Mouse (Mus musculus): ENCODE measurements around the gene Tceanc. TPM values are rescaled to one million over a fixed set of nuclear protein-coding genes. Genes with fewer than 3 reads are reported as not detected.

Tceanc gene
- total and polyA plus RNA-seq, 2 experiments = 0.34 to 1.6 TPM

DNA sequence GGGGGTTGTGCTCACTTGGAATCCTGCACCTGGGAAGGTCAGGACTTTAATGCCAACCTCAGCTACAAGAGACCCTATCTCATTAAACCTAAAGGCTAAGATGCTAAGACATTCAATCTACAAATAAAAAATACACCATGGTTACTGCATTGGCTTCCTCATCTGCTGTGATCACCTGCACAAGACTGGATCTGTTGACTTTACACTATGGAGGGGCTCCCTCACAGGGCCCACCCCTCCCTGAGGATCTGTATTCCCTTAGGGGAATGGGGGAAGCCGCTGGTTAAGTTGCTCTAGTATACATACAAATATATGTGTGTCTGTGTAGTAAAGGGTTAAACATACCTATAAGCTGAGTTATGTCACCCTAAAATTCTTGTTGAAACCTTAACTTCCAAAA, 62.8 kb downstream of the Tceanc start:
- Histone ChIP-seq H3K27me3 (ENCODE audit: control insufficient read depth, insufficient read depth, low read length) (no peaks in the 10 kb centered on the region), H3K79me2 (ENCODE audit: control insufficient read depth, insufficient read depth, low read length) (no peaks in the 10 kb centered on the region; the same call in 1 of the 2 replicates), H3K4me1 (ENCODE audit: control insufficient read depth, insufficient read depth, low read length) (no peaks in the 10 kb centered on the region), H3K4me3 (ENCODE audit: insufficient read depth, low read depth, low read length) (no peak overlapping the region), H3K9ac (ENCODE audit: low read depth, low read length) (no peak overlapping the region), H3K27ac (replicated peaks; ENCODE audit: insufficient read depth, low read depth, low read length) (no peak overlapping the region), H3K36me3 (ENCODE audit: control insufficient read depth, insufficient read depth, low read length) (peaks cover 8% of the 10 kb centered on the region; the same call in 1 of the 2 replicates)
- TF ChIP-seq POLR2A (IDR thresholded peaks at IDR 0.05; ENCODE audit: extremely low read depth, insufficient read depth, low read length) = no peak
- no peak for TF ChIP-seq CTCF (IDR thresholded peaks at IDR 0.05; ENCODE audit: low read depth, low read length)
- WGBS = 100% methylated on average over 1 of the region's 1 CpGs
- DNase-seq (ENCODE audit: extremely low read depth, low read depth, low spot score) = no peak

DNA sequence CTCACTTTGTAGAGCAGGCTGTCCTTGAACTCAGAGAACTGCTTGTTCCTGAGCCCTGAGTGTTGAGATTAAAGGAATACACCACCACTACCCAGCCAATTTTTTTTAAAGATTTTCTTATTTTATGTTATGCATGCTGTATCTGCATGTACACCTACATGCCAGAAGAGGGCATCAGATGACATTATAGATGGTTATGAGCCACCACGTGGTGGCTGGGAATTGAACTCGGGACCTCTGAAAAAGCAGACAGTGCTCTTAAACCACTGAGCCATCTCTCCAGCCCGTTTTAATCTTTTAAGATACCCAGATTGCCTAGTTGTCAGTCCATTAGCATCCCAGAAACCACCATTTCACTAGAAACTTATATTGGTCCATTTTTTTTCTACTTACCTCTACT, 64.0 kb downstream of the Tceanc start:
- Histone ChIP-seq H3K27ac (replicated peaks; ENCODE audit: insufficient read depth, low read depth, low read length) (no peak overlapping the region), H3K27me3 (ENCODE audit: control insufficient read depth, insufficient read depth, low read length) (no peaks in the 10 kb centered on the region), H3K9ac (ENCODE audit: low read depth, low read length) (no peak overlapping the region), H3K4me3 (ENCODE audit: insufficient read depth, low read depth, low read length) (no peak overlapping the region), H3K4me1 (ENCODE audit: control insufficient read depth, insufficient read depth, low read length) (no peaks in the 10 kb centered on the region), H3K36me3 (ENCODE audit: control insufficient read depth, insufficient read depth, low read length) (peaks cover 8% of the 10 kb centered on the region; the same call in 1 of the 2 replicates), H3K79me2 (ENCODE audit: control insufficient read depth, insufficient read depth, low read length) (no peaks in the 10 kb centered on the region)
- TF ChIP-seq CTCF (IDR thresholded peaks at IDR 0.05; ENCODE audit: low read depth, low read length) (no peak), POLR2A (IDR thresholded peaks at IDR 0.05; ENCODE audit: extremely low read depth, insufficient read depth, low read length) (no peak)
- DNase-seq (ENCODE audit: extremely low read depth, low read depth, low spot score) = no peak
- WGBS = 89% methylated on average over 3 of the region's 3 CpGs

GRCm38 (mm10) chrX:166453532-166453931, 64.8 kb downstream of the Tceanc start:
- H3K27me3 ChIP-seq (ENCODE audit: control insufficient read depth, insufficient read depth, low read length) = no peaks in the 10 kb centered on the region
- H3K36me3 ChIP-seq (ENCODE audit: control insufficient read depth, insufficient read depth, low read length) = peaks cover 8% of the 10 kb centered on the region; the same call in 1 of the 2 replicates
- H3K4me3 ChIP-seq (ENCODE audit: insufficient read depth, low read depth, low read length) = no peak overlapping the region
- 50% methylated on average over 6 of the region's 6 CpGs for WGBS
- no peak overlapping the region for H3K9ac ChIP-seq (ENCODE audit: low read depth, low read length)
- no peak for DNase-seq (ENCODE audit: extremely low read depth, low read depth, low spot score)
- no peaks in the 10 kb centered on the region for H3K4me1 ChIP-seq (ENCODE audit: control insufficient read depth, insufficient read depth, low read length)
- no peak for TF ChIP-seq CTCF (IDR thresholded peaks at IDR 0.05; ENCODE audit: low read depth, low read length)
- TF ChIP-seq POLR2A (IDR thresholded peaks at IDR 0.05; ENCODE audit: extremely low read depth, insufficient read depth, low read length) = no peak
- no peaks in the 10 kb centered on the region for H3K79me2 ChIP-seq (ENCODE audit: control insufficient read depth, insufficient read depth, low read length)
- H3K27ac ChIP-seq (replicated peaks; ENCODE audit: insufficient read depth, low read depth, low read length) = no peak overlapping the region

Other genes starting within 250 kb of the Tceanc start
- 8.9 and 12.0 TPM in 2 replicates for gene Trappc2, start 78.0 kb downstream of the Tceanc start, total RNA-seq (2014; rRNA removed)
- 1.6 and 2.2 TPM in 2 replicates for gene Trappc2, start 78.0 kb downstream of the Tceanc start, polyA plus RNA-seq (2012; rRNA removed)
- 1.8 and 2.2 TPM in 2 replicates for gene Ofd1, start 77.9 kb downstream of the Tceanc start, total RNA-seq (2014; rRNA removed)
- gene Ofd1, start 77.9 kb downstream of the Tceanc start, polyA plus RNA-seq (2012; rRNA removed) = 0.31 and 0.44 TPM in 2 replicates
- 63.4 and 65.5 TPM in 2 replicates for gene Rab9, start 38.7 kb downstream of the Tceanc start, total RNA-seq (2014; rRNA removed)
- 11.6 and 13.0 TPM in 2 replicates for gene Rab9, start 38.7 kb downstream of the Tceanc start, polyA plus RNA-seq (2012; rRNA removed)
- 0.09 TPM in 1 of 2 replicates, not detected in the other for gene Egfl6, start 67.2 kb upstream of the Tceanc start, total RNA-seq (2014; rRNA removed)
- not detected in 2 replicates for gene Egfl6, start 67.2 kb upstream of the Tceanc start, polyA plus RNA-seq (2012; rRNA removed)